Mouse (Mus musculus) liver, adult 2 months (tissue): ENCODE results near the gene Ciz1.
"Not testable (repeated sequence)": the region's sequence is repeated elsewhere in the genome, so short reads cannot be mapped to it uniquely, and the experiment has no call there.

Experiments used
- CTCF ChIP-seq: fragments of 200-500 bp; IDR thresholded peaks from 2 replicates; pipeline ENCODE4 v1.5.1; 2011; ENCODE audit warnings: low read depth, low read length, control low read depth
- POLR2A ChIP-seq: fragments of 200-500 bp; IDR thresholded peaks from 2 replicates; pipeline ENCODE4 v1.6.1; 2011; ENCODE audit warnings: low read length, control low read depth; ENCODE audit not compliant: insufficient read depth; ENCODE audit errors: extremely low read depth

GRCm38 (mm10) chr2:32362274-32362673 lies 10.1 kb downstream of the Ciz1 start:
- TF ChIP-seq CTCF, POLR2A: not testable (repeated sequence)
